Mouse (Mus musculus) left cerebral cortex, adult 18-20 months (tissue): ENCODE results near the gene Atxn1. TPM values are rescaled to one million over a fixed set of nuclear protein-coding genes. Genes with fewer than 3 reads are reported as not detected.

Source experiments
- DNase-seq, 2 experiments: peaks; one replicate each; pipeline ENCODE4 v3.0.0; 2021 to 2022; ENCODE audit warnings: low spot score in 2 of 2, mixed read lengths in 1 of 2
- total RNA-seq, 2 experiments: library from RNA; stranded (reverse); gene quantifications; 2 replicates each; pipeline ENCODE4 v1.2.3; 2021

The Atxn1 gene
- total RNA-seq, 2 experiments from 2014 or later, result 167 to 176 TPM

DNA sequence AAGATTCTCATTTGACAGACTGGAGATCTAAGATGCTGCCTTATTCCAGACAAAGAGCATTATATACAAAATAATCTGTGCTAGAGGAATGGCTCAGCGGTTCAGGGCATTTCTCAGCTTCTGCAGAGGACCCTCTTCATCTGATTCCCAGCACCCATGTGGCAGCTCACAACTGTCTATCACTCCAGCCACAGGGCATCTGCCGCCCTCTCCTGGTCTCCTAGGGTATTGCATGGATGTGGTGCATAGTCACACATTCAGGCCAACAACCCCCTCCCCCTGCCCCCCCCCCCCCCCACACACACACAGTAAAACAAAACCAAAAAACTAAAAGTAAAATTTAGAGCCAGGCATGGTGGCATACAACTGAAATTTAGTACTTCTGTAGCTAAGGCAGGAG lies 130.5 kb downstream of the Atxn1 start:
- no peak for DNase-seq

- DNase-seq, result no peak
Observed at GRCm38 (mm10) chr13:45832695-45833350, 132.0 kb downstream of the Atxn1 start.

GRCm38 (mm10) chr13:45829341-45829936 lies 135.4 kb downstream of the Atxn1 start:
- DNase-seq, result no peak

GRCm38 (mm10) chr13:45828035-45828434 lies 136.8 kb downstream of the Atxn1 start:
- DNase-seq, result no peak

DNA sequence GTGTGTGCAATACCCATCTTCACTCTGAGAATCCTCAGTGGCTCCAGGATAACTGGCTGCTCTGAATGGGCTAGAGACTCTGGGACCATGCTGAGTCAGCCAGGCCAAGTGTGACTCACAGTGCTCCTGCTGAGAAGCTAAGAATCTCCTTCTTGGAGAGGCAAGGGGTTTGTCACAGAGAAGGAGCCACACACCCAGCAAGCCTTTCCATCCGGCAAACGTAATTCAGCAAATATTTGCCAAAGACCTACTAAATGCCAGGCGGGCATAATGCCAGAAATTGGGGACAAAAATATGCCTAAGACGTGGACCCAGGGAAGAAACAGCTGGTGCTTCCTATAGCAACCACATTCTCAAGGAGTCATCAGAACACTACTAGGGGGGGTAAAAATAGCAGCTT lies 137.2 kb downstream of the Atxn1 start:
- DNase-seq, result peak; percentile 47 to 54

DNA sequence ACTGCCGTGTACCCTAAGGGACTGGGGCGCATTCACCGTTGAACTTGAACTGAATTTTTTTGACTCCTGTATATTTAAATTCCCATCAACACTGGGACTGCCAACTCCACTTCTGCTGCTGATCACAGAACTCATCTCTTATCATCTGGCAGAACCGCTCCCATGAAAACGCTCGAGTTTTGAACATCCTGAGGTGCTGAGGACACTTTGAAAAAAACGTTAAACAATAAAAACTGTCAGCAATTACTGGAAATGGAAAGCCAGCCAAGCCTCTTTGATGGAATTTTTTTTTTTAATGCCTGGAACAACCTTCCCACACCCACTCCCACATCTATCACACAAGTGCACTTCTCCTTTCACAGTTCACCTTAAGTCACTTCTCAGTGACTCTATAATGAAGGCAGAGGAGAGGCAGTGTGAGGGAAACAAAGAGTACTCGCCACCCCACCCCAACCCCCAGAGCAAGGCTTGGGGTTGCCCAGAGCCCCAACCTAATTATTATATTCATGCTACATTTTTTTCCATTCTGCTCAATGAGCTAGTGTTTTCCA lies 137.7 kb downstream of the Atxn1 start:
- no peak for DNase-seq

GRCm38 (mm10) chr13:45822491-45822829 lies 142.3 kb downstream of the Atxn1 start:
- DNase-seq, result no peak

GRCm38 (mm10) chr13:45821764-45822490 lies 142.9 kb downstream of the Atxn1 start:
- no peak for DNase-seq

- DNase-seq, result no peak
Observed at GRCm38 (mm10) chr13:45820473-45821230, 144.2 kb downstream of the Atxn1 start.

GRCm38 (mm10) chr13:45816670-45817069 lies 148.1 kb downstream of the Atxn1 start:
- no peak for DNase-seq

- DNase-seq, result no peak
Observed at GRCm38 (mm10) chr13:45809777-45810410, 154.9 kb downstream of the Atxn1 start.

- DNase-seq, result peak; percentile 74 to 81
Observed at GRCm38 (mm10) chr13:45807593-45808043, 157.2 kb downstream of the Atxn1 start.

- no peak for DNase-seq
Observed at GRCm38 (mm10) chr13:45806600-45807525, 157.9 kb downstream of the Atxn1 start.

GRCm38 (mm10) chr13:45805915-45806599 lies 158.8 kb downstream of the Atxn1 start:
- DNase-seq, result no peak

DNA sequence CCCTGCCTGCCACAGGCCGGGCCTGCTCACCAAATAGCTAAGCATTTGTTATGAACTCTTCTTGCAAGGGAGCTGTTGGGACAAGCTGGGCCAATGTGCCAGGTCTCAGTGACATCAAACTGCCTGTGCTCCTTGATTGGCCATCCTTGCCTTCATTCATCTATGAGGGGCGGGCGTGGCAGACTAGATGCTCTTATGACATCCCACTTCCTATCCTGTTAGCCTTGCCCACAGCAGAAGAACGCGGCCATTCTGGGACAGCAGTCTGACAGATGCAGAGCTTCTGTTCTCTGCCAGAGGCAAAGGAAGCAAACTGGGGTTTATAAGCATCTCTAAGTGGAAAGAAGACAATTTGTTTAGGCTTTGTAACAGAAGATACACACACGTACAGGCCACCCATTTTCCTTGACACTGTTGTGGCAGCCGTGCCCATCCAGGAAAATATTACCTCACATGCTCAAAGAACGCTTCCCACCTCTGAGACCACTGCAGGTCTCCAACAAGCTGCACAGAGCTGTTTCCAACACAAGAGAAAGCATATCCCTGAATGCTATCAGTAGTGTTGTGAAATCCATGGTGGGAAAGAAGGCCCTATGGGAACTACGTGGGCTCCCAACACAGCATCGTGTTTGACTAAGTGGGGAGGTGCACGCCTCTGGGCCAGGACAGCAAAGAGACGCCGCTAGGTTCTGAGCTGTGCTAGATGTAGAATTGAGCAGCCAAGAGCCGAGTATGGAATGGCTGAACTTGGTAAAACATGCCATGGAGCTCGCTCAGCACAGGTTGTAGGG lies 162.0 kb downstream of the Atxn1 start:
- DNase-seq, result no peak

- DNase-seq, result no peak
Observed at GRCm38 (mm10) chr13:45798248-45798647, 166.6 kb downstream of the Atxn1 start.

DNA sequence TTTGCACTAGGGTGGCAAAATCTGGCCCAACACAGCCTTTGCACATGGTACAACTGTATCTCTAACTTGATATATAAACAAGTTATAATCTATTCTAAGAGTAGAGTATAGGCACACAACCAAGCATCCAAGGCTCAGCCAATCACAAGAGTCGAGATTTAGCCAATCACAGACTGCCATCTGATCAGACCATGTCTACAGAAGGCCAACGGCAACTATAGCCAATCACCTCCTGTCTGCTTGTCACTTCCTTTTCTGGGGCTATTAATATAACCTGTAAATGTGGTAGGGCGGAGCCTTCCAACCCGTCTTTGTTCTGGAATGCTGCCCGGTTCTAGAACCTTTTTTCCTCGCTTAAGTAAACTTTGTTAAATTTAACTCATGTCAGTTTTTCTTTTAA lies 167.1 kb downstream of the Atxn1 start:
- DNase-seq, result no peak

DNA sequence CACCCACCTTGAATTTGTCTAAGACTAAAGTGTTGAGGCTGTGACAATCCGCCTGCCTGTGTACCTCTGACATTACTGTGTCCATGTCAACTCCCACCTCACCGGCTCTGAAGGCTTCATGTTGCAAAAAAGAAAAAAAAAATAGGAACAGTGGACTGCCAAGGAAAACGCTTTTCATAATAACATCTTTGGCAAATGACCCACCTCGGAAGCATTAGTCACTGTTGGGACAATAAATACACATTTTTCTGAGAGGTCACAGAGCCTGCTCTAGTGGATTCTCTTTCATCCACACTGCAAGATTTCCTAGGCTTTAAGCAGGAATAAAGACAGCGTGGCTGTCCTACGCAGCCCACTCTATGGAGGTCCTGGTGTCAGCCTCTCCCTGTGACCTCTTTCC lies 168.5 kb downstream of the Atxn1 start:
- no peak for DNase-seq
